Mouse (Mus musculus): Measurements from ENCODE around the gene Mical2.

Gene Mical2

DNA sequence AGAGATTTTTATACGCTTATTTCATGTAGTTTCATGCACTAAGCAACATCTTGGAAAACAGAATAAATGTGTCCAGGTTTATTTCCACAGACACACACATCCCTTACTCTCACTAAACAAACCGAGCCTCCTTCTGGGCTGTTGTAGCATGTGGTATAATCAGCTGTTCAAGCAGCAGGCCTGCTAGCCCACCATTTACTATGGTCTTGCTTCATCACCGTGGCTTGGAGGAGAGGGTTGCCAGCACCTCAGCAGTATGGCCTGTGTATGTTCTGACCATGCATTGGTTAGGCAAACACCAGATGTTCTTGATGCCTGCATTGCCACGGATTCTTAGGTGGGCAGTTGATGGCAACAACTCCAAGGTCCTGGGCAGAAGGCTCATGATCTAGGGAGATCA, 232.3 kb downstream of the Mical2 start:
- no peak for DNase-seq (ENCODE audit: low spot score)

DNA sequence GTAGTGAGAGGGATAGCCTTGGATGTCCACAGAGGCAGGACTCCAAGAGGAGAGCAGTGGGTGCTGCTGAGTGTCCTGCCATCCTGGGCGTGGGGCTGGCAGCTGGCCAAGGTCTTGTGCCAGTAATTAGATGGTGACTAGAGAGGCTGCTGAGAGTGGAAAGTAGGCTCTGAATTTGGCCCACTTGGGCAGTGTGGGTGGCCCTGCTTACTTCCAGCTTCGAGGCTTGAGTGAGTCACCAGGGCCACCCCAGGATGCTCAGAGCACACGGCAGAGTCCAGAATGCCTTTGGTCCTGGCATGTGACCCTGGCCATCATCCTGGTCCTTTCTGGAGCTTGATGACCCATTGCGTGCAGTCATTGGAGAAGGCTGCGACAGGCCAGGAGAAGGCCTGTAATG, 232.8 kb downstream of the Mical2 start:
- no peak for DNase-seq (ENCODE audit: low spot score)

Measured in ovary, postnatal 14 days (tissue).